In the genomic region with DNA sequence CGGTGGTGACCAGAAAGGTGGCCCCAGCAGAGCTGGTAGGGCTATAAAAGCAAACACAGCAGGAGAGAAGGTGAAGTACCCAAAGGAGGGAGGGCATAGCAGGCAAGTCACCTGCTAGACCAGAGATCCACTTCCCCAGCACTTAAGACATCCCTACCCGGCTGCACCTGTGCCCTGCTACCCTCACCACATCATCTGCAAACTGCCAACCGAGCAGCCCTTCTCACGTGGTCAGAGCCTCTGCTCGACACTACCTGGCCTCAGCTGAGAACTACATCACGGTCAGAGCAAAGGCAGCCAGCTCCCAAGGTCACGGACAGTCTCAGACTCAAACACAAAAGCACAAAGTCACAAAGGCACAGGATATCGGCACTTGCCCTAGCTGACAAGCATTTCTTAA, we compare ENCODE assay signal across 16 mouse cellular contexts.
A peak's percentile ranks its signal among the peaks of the same experiment; 100 is the strongest.
DNase-seq lines count a peak whose midpoint lies in the region; ATAC-seq and TF ChIP-seq lines count a peak whose summit lies in the region.
"Had no signal": no experiment of that assay in that cellular context is flagged by ENCODE, and none has a peak within 500 bp of the region (broad histone marks: within the 10 kb centered on the region; RNA-seq: fewer than 3 reads in every experiment).

No protein-coding gene starts in this region.

- no peak for TF ChIP-seq CTCF in liver, postnatal 0 days (IDR thresholded peaks at IDR 0.05; ENCODE audit: low read depth)

- H3K27me3 ChIP-seq in heart, embryonic 10.5 days (ENCODE audit: insufficient read depth, poor library complexity, severe bottlenecking) = no peaks in the 10 kb centered on the region
- H3K27me3 ChIP-seq in lung, embryonic 16.5 days (ENCODE audit: control insufficient read depth, insufficient read depth, low read depth, low read length) = no peaks in the 10 kb centered on the region
- no peaks in the 10 kb centered on the region for H3K27me3 ChIP-seq in heart, embryonic 14.5 days (ENCODE audit: control insufficient read depth, insufficient read depth, low read length)
- H3K27me3 ChIP-seq in liver, postnatal 0 days (ENCODE audit: insufficient read depth, low read length) = no peaks in the 10 kb centered on the region
- H3K27me3 ChIP-seq: forebrain, embryonic 12.5 days; midbrain, embryonic 12.5 days had no signal

- 54% methylated on average over 8 of the region's 8 CpGs for WGBS in heart, embryonic 10.5 days
- WGBS in lung, embryonic 16.5 days = 50% methylated on average over 8 of the region's 8 CpGs
- 36% methylated on average over 8 of the region's 8 CpGs for WGBS in heart, embryonic 14.5 days
- WGBS in liver, postnatal 0 days (ENCODE audit: insufficient replicate concordance) = 38% methylated on average over 8 of the region's 8 CpGs

- peak; percentile 26; the same call in 1 of the 2 replicates for ATAC-seq in lung, embryonic 16.5 days (ENCODE audit: low read depth)
- ATAC-seq in heart, embryonic 14.5 days (ENCODE audit: insufficient number of reproducible peaks, insufficient read depth, low FRiP score, low read depth) = no peak
- no peak for ATAC-seq in liver, postnatal 0 days
- ATAC-seq: hindbrain, postnatal 0 days had no signal

- TF ChIP-seq EP300 in liver, postnatal 0 days (IDR thresholded peaks at IDR 0.05; ENCODE audit: low read depth) = no peak

- H3K4me3 ChIP-seq in heart, embryonic 10.5 days = no peak overlapping the region
- H3K4me3 ChIP-seq in lung, embryonic 16.5 days (ENCODE audit: low read length) = no peak overlapping the region
- H3K4me3 ChIP-seq in heart, embryonic 14.5 days (ENCODE audit: control insufficient read depth in 1 of 2, insufficient read depth in 1 of 2, low read depth in 1 of 2, low read length in 2 of 2) = no peak overlapping the region
- no peak overlapping the region for H3K4me3 ChIP-seq in liver, postnatal 0 days (ENCODE audit: low read depth, low read length)
- H3K4me3 ChIP-seq: forebrain, embryonic 12.5 days; midbrain, embryonic 12.5 days had no signal

- H3K4me2 ChIP-seq in lung, embryonic 16.5 days (ENCODE audit: low read depth, low read length) = peak overlapping the region; percentile 38
- peak overlapping the region; percentile 41 for H3K4me2 ChIP-seq in heart, embryonic 14.5 days (ENCODE audit: low read length)
- H3K4me2 ChIP-seq in liver, postnatal 0 days (ENCODE audit: low read depth, low read length) = 0 out of 2 replicates have a peak overlapping the region, but pooled peaks have one; percentile 2
- H3K4me2 ChIP-seq: forebrain, embryonic 12.5 days; midbrain, embryonic 12.5 days had no signal

- H3K9me3 ChIP-seq in heart, embryonic 10.5 days = no peaks in the 10 kb centered on the region
- H3K9me3 ChIP-seq in lung, embryonic 16.5 days (ENCODE audit: control insufficient read depth, low read length) = no peaks in the 10 kb centered on the region
- H3K9me3 ChIP-seq in heart, embryonic 14.5 days (ENCODE audit: control insufficient read depth, low read length) = no peaks in the 10 kb centered on the region
- H3K9me3 ChIP-seq in liver, postnatal 0 days (ENCODE audit: low read length) = no peaks in the 10 kb centered on the region
- H3K9me3 ChIP-seq: forebrain, embryonic 12.5 days; G1E; midbrain, embryonic 12.5 days had no signal

- H3K4me1 ChIP-seq in heart, embryonic 10.5 days = peaks cover 49% of the 10 kb centered on the region
- H3K4me1 ChIP-seq in lung, embryonic 16.5 days (replicated peaks; ENCODE audit: control insufficient read depth, insufficient read depth, low read length) = peaks cover 13% of the 10 kb centered on the region
- peaks cover 12 to 22% of the 10 kb centered on the region in 2 experiments for H3K4me1 ChIP-seq in heart, embryonic 14.5 days (ENCODE audit: control insufficient read depth in 2 of 2, insufficient read depth in 2 of 2, low read length in 2 of 2)
- peaks cover 6% of the 10 kb centered on the region; the same call in 1 of the 2 replicates for H3K4me1 ChIP-seq in liver, postnatal 0 days (ENCODE audit: insufficient read depth)
- H3K4me1 ChIP-seq: midbrain, embryonic 12.5 days had no signal

- intact Hi-C loops in heart, postnatal 25 days (cut with DNase I) = no loop called here
- intact Hi-C loops in left cerebral cortex, postnatal 36 days (cut with DNase I) = no loop called here

- no peaks in the 10 kb centered on the region for H3K36me3 ChIP-seq in heart, embryonic 10.5 days
- no peaks in the 10 kb centered on the region for H3K36me3 ChIP-seq in lung, embryonic 16.5 days (ENCODE audit: control insufficient read depth, insufficient read depth, low read length)
- no peaks in the 10 kb centered on the region for H3K36me3 ChIP-seq in heart, embryonic 14.5 days (ENCODE audit: control insufficient read depth, insufficient read depth, low read length)
- H3K36me3 ChIP-seq in liver, postnatal 0 days (replicated peaks; ENCODE audit: insufficient read depth, low read length) = no peaks in the 10 kb centered on the region
- H3K36me3 ChIP-seq: forebrain, embryonic 12.5 days; midbrain, embryonic 12.5 days had no signal

- H3K27ac ChIP-seq in heart, embryonic 10.5 days = peak overlapping the region; percentile 71
- H3K27ac ChIP-seq in lung, embryonic 16.5 days (ENCODE audit: low read length) = no peak overlapping the region
- peak overlapping the region in 1 of 2 experiments; percentile 26; a peak in 1 of 4 replicates for H3K27ac ChIP-seq in heart, embryonic 14.5 days (replicated peaks in 1 of 2; ENCODE audit: control insufficient read depth in 1 of 2, insufficient read depth in 1 of 2, low read depth in 2 of 2, low read length in 2 of 2)
- no peak overlapping the region for H3K27ac ChIP-seq in liver, postnatal 0 days (ENCODE audit: low read depth)
- H3K27ac ChIP-seq: forebrain, embryonic 12.5 days; hindbrain, postnatal 0 days; midbrain, embryonic 12.5 days had no signal

- H3K9ac ChIP-seq in lung, embryonic 16.5 days (ENCODE audit: low read length) = no peak overlapping the region
- H3K9ac ChIP-seq in heart, embryonic 14.5 days (ENCODE audit: low read length) = peak overlapping the region; percentile 16; the same call in 1 of the 2 replicates
- no peak overlapping the region for H3K9ac ChIP-seq in liver, postnatal 0 days (replicated peaks)
- H3K9ac ChIP-seq: forebrain, embryonic 12.5 days; midbrain, embryonic 12.5 days had no signal

- no peak for DNase-seq in heart, embryonic 10.5 days (ENCODE audit: low spot score)
- DNase-seq in heart, postnatal 25 days (ENCODE audit: low spot score) = no peak
- DNase-seq in lung, adult 18-20 months = no peak
- DNase-seq in liver, postnatal 0 days = no peak
- DNase-seq in left cerebral cortex, postnatal 36 days (ENCODE audit: low spot score in 2 of 2) = no peak
- DNase-seq in layer of hippocampus, postnatal 25 days (ENCODE audit: extremely low spot score in 1 of 2, low spot score in 1 of 2) = no peak
- DNase-seq: B cell, adult 2 months; cerebellum, adult 11-12 months; right cerebral cortex, postnatal 14 days; thymus, adult 2 months had no signal
